Mouse (Mus musculus) gastrocnemius, adult 8-10 months (tissue): Measurements from ENCODE around the gene Klhl1. TPM values are rescaled to one million over a fixed set of nuclear protein-coding genes. Genes with fewer than 3 reads are reported as not detected.
A peak's percentile ranks its signal among the peaks of the same experiment; 100 is the strongest.

Experiments used
- DNase-seq, 2 experiments: peaks; one replicate each; pipeline ENCODE4 v3.0.0; 2022; ENCODE audit warnings: low spot score in 2 of 2
- total RNA-seq, 4 experiments: library from RNA; stranded (reverse); gene quantifications; 2 replicates each; pipeline ENCODE4 v1.2.4; 2022

Gene Klhl1
- total RNA-seq = not detected

- no peak for DNase-seq
Observed at GRCm38 (mm10) chr14:96518954-96519682, at the start of gene Klhl1. TSS of gene Klhl1 (minus strand) at chr14:96519102.

GRCm38 (mm10) chr14:96553668-96554067 is 34.8 kb upstream of the Klhl1 start:
- DNase-seq = no peak

- DNase-seq = no peak
Observed at GRCm38 (mm10) chr14:96518151-96518953, 550 bp downstream of the Klhl1 start.

GRCm38 (mm10) chr14:96517727-96518126 is 1.2 kb downstream of the Klhl1 start:
- DNase-seq = no peak

- DNase-seq = no peak
Observed at GRCm38 (mm10) chr14:96499936-96500335, 19.0 kb downstream of the Klhl1 start.

- DNase-seq = no peak
Observed at GRCm38 (mm10) chr14:96471812-96472211, 47.1 kb downstream of the Klhl1 start.

- no peak for DNase-seq
Observed at GRCm38 (mm10) chr14:96471336-96471735, 47.6 kb downstream of the Klhl1 start.

- no peak for DNase-seq
Observed at GRCm38 (mm10) chr14:96461756-96462155, 57.1 kb downstream of the Klhl1 start.

GRCm38 (mm10) chr14:96392032-96392737 is 126.7 kb downstream of the Klhl1 start:
- DNase-seq = no peak

- DNase-seq = no peak
Observed at GRCm38 (mm10) chr14:96362727-96363126, 156.2 kb downstream of the Klhl1 start.

GRCm38 (mm10) chr14:96348220-96348619 is 170.7 kb downstream of the Klhl1 start:
- no peak for DNase-seq

- no peak for DNase-seq
Observed at GRCm38 (mm10) chr14:96331069-96331468, 187.8 kb downstream of the Klhl1 start.

GRCm38 (mm10) chr14:96217805-96218441 is 301.0 kb downstream of the Klhl1 start:
- DNase-seq = no peak

GRCm38 (mm10) chr14:96194795-96195194 is 324.1 kb downstream of the Klhl1 start:
- peak in 1 of 2 experiments; percentile 5 for DNase-seq

- DNase-seq = no peak
Observed at GRCm38 (mm10) chr14:96174546-96174945, 344.4 kb downstream of the Klhl1 start.

GRCm38 (mm10) chr14:96143137-96143536 is 375.8 kb downstream of the Klhl1 start:
- no peak for DNase-seq

- no peak for DNase-seq
Observed at GRCm38 (mm10) chr14:96140246-96140645, 378.7 kb downstream of the Klhl1 start.

- no peak for DNase-seq
Observed at GRCm38 (mm10) chr14:96107396-96107795, 411.5 kb downstream of the Klhl1 start.

- no peak for DNase-seq
Observed at GRCm38 (mm10) chr14:96081681-96082207, 437.2 kb downstream of the Klhl1 start.

- no peak for DNase-seq
Observed at GRCm38 (mm10) chr14:96065884-96066283, 453.0 kb downstream of the Klhl1 start.
